Mouse (Mus musculus): Measurements from ENCODE around the gene Cdh10.

Cdh10 gene

DNA sequence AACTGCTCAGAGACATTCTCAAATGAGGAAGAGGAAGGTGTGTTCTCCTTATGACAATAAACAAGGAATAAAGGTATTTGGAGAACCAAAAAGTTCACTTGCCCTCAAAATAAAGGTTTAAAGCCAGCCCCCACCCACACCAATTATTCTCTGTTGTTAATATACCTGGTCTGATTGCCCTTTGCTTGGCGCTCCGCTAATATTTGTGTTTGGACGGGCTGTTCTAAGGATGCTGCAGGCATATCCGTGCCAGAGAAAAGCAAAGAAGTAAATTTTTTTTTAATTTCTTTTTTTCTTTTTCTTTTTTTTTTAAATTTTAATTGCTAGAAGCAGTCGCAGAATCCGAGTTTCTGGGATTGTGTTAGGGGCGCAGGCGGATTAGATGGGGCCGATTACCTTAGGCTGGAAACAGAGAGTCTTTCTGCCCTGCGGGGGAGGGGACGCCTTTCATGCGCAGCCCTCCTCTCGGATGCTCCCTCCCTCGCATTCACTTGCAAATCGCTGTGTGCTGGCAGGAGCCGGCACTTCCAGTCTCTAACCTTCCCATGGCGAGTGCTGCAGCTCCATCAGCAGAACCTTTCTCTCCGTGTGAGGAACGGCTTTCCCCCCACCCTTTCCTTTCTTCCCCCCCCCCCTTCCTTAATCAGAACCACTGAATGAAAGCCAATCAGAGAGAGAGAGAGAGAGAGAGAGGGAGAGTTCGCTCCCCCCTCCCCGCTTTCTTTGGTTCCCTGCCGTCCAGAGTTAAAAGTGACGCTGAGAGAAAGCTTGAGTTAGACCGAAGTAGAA is at the start of gene Cdh10:
Gene Cdh10, plus strand, starts transcription at position 763 of the 789 bp plus-strand sequence.
- peak; percentile 82 for ATAC-seq (ENCODE audit: insufficient number of reproducible peaks, low FRiP score, low TSS enrichment)

DNA sequence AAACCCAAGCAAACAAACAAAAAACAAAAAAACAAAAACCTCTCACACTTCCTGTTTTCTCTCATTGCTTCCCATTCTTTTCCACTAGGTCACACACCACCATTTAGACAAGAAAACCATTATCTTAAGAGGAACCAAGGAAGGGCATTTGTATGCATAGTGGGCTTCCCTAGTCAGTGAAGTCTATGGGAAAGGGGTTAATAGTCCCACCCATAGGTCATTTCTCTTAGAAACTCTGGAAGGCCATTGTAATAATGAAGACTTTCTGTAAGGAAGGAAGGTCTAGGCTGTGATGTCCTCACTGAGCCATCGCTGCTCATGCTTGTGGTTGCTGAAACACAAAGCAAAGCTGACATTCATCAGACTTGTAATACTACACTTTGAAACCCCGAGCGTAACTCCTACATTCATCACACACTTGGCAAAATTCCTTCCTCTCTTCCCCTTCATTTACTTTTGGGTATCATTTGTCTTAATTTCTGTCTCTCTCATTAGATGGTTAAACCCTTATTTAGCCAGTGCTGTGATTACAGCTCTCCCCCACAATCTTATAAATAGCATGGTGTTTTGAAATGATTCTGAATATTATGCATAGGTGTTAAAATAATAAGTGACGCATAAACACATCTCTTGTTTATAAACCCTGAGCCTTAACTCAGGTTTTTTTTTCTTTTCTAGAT is 9.5 kb upstream of the Cdh10 start:
- ATAC-seq (ENCODE audit: insufficient number of reproducible peaks, low FRiP score, low TSS enrichment) = no peak

DNA sequence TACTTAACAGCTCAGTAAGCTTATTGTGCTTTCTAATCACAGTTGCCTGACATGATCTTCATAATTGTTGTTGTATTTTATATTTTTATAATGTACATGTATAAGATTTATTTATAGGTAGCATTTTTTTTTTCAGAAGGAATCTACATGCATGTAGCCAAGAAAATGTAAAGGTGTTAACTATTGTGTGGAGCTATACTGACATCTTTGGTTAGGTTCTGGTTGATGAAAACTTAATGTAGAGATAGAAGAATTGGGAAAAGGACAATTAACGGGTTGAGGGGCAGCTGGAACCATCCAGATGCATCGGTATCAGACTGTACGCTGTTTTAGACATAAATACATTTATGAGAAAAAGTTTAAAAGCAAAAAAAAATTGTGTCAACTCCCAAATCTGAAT is 1.0 kb upstream of the Cdh10 start:
- ATAC-seq (ENCODE audit: insufficient number of reproducible peaks, low FRiP score, low TSS enrichment) = no peak

DNA sequence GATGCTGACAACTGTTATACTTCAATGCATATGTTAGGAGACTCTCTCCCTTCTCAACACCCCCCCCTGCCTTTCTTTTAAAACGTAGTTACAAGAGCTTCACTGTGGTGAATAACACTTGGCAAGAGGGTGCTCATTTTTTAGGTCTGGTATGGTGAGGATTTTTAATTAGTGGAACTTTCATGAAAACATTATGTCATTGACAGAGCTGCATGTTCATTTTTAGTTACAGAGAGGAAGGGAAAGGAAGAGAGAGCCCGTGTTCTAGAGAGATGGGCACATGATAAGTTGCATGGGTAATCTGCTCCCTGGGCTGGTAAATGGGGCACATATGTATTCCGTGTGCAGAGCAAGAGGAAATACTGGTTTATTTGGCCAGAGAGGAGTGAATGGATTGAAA is 1.5 kb downstream of the Cdh10 start:
- ATAC-seq (ENCODE audit: insufficient number of reproducible peaks, low FRiP score, low TSS enrichment) = no peak

DNA sequence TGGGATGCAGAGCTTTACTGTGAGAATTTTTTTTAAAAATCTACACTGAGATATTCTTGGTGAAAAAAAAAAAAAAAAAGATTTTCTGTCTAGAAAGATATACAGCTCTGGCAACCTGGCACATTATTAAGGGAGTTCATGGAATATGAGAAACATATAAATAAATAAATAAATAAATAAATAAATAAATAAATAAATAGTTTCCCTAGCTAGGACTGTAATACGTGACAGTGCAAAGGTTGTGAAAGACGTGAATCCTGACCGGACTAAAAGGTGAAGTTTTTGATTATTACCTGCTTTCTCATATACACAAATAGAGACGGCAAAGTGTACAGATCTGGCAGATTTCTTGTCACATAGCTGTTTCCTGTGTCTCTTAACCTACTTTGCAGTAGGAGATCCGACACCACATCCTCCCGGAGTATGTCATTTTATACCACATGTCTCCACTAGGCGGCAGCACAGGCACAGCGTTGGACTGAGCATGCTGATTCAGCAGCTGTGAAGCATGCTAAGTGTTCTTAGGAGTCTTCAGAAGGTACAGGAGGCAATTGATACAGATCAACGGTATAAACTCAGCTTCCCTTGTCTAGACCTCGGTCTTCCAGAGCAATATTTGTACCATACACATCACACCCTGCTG is 2.5 kb downstream of the Cdh10 start:
- peak; percentile 66 for ATAC-seq (ENCODE audit: insufficient number of reproducible peaks, low FRiP score, low TSS enrichment)

DNA sequence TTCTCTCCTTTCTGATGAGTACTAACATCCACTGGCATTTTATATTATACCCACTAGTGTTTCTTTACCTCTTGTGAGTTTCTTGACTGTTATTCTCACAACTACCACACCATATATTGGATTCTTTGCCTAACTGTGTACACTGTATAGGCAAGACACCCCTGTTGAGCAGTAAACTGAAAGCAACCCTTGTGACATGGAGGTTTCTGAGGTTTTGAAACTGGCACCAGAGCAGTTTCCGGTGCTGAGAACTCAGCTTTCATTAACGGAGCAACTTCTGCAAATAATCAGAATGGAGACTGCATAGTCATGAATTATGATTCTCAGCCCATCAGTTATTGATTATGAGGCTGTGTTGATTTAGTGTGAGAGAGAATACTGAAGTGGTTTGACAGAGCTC is 4.7 kb downstream of the Cdh10 start:
- ATAC-seq (ENCODE audit: insufficient number of reproducible peaks, low FRiP score, low TSS enrichment) = no peak

DNA sequence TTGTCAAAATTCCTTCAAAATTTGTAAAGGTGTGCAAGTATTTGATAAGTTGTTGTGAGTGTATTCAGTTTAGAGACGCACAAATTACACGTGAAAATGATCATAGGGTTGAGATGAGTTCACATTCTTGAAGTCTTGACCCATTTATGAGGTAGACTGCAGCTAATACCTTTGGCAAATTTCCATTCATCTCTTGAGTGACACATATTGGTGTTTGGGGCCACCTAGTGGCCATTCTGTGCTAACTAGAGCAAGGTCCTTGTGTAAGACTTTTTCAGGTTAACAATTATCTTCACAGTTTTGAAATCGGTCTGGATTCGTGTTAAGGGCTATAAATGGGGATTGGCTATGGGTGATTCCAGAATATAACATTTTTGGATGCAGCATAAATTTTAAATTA is 13.5 kb downstream of the Cdh10 start:
- peak; percentile 82 for ATAC-seq (ENCODE audit: insufficient number of reproducible peaks, low FRiP score, low TSS enrichment)

DNA sequence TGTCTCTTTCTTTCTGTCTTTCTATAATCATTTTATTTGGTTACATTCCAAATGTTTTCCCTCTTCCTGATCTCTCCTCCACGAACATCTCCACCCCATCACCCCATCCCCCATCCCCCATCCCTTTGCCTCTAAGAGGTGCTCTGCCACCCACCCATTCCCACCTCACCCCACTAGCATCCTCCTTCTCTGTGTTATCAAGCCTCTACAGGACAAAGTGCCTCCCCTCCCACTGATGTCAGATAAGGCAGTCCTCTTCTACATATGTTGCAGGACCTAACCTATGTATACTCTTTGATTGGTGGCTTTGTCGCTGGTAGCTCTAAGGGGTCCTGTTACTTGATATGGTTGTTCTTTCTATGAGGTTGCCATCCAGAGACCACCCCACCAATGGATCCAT is 23.0 kb downstream of the Cdh10 start:
- ATAC-seq (ENCODE audit: insufficient number of reproducible peaks, low FRiP score, low TSS enrichment) = no peak

DNA sequence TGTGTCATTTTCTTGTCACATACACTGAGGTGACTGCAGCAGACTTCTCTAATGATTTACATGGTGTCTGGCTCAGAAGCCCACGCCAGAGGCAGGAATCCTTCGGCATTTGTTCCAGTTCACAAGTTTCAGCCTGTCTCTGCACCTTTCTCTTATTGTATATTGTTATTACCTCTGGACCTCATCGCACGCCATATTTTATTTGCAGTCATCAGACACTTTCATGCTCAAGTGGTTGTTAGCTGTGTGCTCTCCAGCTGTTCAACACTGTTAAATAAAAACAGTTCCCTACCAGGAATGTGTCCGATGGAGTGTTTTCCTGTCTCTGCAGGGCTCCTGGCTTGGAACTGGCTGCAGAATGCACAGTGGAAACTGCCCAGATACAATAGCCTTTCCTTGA is 26.1 kb downstream of the Cdh10 start:
- peak; percentile 78 for ATAC-seq (ENCODE audit: insufficient number of reproducible peaks, low FRiP score, low TSS enrichment)

DNA sequence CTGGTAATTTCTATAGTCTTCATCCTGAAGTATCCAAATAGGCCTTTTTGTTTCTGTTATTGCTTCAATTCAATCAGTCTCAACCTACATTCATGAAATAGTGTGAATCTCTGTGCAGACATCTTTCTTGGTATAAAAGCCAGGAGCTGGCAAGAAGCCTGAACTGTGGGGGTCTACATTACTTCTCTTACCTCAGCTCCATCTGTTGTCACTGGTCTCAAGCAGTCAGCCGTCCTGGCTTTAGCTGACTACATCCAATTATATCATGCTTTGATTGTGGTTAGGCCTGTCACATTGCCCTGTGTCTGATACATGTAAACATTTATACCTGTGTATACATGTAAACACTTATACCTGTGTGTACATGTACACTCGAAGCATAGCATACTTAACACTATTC is 31.8 kb downstream of the Cdh10 start:
- ATAC-seq (ENCODE audit: insufficient number of reproducible peaks, low FRiP score, low TSS enrichment) = 0 out of 2 replicates have a peak, but pooled peaks have one; percentile 52

DNA sequence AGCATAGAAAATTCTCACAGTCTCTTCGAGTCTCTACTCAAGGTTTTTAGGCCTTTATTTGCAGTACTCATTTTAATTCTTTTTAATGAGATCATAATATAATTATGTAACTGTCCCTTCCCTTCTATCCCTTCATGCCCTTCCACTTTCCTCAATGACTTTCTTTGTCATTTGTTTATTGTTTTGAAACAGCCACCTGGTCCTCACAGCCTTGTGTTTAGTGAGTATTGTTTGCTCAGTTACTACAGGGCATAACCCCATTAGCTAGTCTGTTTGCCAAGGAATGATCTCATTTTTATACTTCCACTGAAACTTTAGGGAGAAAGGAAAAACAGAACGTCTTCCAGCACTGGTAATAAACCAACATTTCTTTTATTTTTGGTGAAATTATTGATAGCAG is 39.4 kb downstream of the Cdh10 start:
- no peak for ATAC-seq (ENCODE audit: insufficient number of reproducible peaks, low FRiP score, low TSS enrichment)

DNA sequence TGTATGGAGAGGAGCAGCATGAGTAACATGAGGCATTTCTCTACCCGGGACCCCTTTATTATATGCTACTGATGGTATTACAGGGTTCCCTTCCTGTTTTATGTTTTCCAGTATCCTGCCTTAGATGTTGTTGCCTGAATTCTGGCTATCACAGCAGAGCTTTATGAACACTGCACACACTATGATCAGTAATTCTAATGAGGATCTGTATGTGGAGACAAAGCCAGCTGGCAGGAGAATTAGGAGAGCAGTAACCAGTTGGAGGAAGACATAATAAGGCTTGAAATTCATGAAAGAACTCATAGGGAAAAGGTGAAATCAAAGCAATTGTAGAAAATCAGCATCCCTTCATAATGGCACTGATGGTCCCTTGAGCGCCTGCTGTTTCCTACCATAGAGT is 51.1 kb downstream of the Cdh10 start:
- no peak for ATAC-seq (ENCODE audit: insufficient number of reproducible peaks, low FRiP score, low TSS enrichment)

DNA sequence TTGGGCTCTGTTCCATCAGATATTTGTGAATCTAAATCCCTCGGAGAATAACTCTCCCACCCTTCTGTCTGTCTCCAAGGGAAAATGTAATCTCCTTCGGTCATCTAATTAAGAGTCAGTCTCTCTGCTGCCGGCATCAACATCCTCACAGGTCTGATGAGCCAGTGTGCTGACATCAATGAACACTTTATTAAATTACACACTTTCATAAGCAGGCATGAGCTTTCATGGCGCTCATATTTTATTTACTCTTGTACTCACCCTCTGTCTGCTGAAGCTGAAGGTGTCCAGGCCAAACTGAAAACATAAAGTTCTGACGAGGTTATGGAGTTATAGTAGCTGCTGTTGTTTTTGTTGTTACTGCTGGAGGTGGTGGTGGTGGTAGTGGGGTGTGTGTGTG is 62.7 kb downstream of the Cdh10 start:
- ATAC-seq (ENCODE audit: insufficient number of reproducible peaks, low FRiP score, low TSS enrichment) = no peak

DNA sequence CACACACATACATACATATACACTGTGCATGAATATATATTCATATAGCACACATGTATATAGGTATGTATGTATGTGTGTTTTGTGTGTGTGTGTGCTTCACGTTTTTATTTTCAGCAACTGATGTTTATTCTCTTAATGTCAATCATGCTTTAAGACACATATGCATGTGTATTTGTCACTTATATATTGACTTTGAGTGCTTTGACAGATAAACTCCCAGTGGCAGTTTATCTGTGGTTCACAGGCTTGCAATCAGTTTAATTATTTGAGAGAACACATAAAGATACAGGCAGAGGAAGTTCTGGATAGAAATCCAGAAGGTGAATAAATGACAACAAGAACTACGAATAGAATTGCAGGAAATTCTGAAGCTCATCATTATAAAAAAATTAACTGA is 67.9 kb downstream of the Cdh10 start:
- ATAC-seq (ENCODE audit: insufficient number of reproducible peaks, low FRiP score, low TSS enrichment) = no peak

DNA sequence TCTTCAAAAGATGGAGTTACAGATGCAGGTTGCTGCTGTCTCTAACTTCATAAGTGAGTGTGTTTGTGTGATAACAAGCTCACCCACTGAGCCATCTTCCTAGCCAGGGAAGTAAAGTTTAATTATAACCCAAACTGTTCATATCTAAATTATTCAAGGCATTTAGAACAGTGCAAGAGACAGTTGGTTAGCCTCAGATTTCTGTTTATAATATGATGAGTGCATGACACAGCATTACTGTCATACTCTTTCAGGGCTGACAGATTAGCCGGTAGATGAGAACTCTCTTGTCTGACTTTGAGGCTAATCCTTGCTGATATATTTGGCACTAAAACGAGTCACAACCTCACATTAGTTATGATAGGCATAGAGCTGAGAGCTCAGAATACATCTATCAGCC is 70.2 kb downstream of the Cdh10 start:
- no peak for ATAC-seq (ENCODE audit: insufficient number of reproducible peaks, low FRiP score, low TSS enrichment)

DNA sequence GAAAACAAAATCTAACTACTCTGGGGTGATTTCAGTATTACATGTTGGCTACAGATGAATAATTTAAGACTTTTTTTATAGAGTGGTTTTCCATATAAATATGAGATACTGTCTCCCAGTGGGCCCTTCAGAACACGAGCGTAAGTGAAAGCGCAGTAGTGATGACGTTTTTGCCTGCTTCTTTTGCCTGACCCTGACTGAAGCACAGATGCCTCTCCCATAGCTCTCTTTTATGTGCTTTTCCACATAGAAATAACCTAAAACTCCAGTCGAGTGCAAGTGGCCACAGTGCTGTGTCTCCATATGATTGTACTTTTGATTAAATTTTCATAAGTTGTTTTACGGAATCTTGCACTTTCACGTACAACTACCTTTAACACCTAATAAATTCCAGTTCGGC is 71.6 kb downstream of the Cdh10 start:
- ATAC-seq (ENCODE audit: insufficient number of reproducible peaks, low FRiP score, low TSS enrichment) = no peak

DNA sequence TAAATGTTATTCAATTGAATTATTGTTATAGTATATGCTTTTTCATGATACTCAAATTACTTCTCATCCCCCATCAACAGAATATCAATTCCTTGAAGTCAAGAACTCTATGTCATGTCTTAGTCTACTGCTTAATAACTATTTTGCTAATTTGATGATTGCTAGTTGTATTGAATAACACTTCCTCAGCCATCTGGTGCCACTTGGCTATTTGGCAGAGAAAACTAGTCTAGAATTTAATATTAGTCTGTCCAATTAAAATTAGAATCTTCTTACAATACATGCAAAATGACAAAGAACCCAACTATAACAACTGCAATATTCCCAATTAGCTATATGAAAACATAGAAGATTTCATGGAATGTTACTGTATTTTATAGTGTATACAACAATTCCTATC is 82.0 kb downstream of the Cdh10 start:
- no peak for ATAC-seq (ENCODE audit: insufficient number of reproducible peaks, low FRiP score, low TSS enrichment)

DNA sequence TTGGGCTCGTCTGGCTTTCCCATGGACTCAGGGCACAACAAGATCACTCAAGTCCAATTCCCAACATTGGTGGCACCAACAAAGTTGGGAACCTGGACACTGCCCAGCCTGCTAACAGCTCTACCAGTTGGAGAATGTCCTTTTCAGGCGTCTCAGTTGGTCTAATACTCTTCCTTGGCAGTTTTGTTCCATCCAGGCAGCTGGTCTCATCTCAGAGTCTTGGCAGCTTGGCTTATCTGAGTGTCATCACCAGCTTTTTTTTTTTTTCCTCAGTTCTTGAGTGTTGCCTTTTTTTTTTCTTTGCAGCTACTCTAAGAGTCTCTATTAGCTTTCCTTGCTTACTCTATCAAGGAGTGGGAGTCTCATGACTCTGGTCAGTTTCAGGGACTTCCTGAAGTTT is 85.4 kb downstream of the Cdh10 start:
- no peak for ATAC-seq (ENCODE audit: insufficient number of reproducible peaks, low FRiP score, low TSS enrichment)

DNA sequence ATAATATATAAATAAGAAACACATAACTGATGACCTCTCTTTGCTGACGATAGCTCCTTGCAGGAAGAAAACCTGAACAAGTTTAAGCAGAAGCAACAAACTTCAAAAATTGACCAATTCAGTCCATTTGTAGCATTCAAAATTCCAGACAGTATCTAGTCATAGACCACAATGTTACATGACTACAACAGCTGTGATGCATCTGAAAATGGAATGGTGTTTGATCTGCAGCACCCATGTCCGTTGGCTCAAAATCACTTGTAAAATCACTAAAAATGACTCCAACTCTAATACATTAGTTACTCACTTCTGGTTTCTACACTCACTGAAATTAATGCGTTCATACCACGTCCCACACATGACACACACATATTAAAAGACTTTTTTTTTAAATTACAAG is 91.9 kb downstream of the Cdh10 start:
- ATAC-seq (ENCODE audit: insufficient number of reproducible peaks, low FRiP score, low TSS enrichment) = no peak

DNA sequence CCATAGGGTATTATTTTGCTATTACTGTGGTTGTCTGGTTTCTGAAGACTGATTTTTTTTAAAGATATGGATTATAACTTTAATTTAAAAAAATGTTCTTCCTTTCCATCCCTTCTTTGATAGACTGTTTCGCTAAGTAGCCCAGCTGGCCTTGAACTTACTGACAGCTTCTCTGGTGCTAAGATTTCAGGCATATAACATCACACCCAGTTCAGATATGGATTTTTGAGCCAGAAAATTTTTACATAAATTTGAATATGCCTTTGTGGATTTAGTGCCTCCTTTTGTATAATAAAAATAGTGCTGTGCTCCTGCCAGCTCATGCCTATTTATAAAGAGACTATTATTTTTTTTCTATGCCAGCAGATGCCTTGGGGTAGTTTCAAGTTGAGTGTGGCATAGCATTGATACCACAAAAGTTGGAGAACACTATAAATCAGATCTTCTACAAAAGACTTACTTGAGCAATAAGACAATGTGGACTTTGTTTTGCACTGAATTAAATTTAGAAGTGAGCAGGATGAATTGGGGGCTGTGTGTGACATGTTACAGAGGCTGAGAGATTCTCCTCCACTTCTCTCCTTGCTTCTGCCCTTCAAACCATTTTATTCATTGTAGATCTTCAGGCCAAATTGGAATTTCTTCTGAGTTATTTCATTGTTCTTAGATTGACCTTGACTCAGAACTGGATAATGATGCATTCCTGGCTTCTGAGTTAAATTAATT is 106.8 kb downstream of the Cdh10 start:
- no peak for ATAC-seq (ENCODE audit: insufficient number of reproducible peaks, low FRiP score, low TSS enrichment)

DNA sequence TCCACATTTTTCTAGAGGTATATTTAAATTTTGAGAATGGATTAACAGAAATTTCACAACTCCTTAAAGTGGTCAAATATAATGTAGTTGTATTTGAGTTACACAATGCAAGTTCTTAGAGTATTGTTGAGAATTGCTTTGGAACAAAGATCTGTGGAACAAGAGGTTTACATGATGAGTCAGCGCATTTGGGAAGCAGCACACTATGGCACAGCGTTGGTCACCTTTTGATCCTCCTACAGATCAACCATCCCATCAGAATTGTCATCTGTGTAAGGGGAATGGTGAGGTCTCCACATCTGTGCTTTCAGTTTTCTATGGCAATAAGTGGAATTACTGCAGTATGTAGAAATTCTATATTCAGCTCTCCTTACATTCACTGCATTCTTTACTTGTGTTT is 108.2 kb downstream of the Cdh10 start:
- no peak for ATAC-seq (ENCODE audit: insufficient number of reproducible peaks, low FRiP score, low TSS enrichment)
